Mouse (Mus musculus): ENCODE data around the gene Gm21976. TPM values are rescaled to one million over a fixed set of nuclear protein-coding genes. Genes with fewer than 3 reads are reported as not detected.
A peak's percentile ranks its signal among the peaks of the same experiment; 100 is the strongest.

Gene Gm21976
- polyA plus RNA-seq, 1 experiment from 2014 or later, result not detected

DNA sequence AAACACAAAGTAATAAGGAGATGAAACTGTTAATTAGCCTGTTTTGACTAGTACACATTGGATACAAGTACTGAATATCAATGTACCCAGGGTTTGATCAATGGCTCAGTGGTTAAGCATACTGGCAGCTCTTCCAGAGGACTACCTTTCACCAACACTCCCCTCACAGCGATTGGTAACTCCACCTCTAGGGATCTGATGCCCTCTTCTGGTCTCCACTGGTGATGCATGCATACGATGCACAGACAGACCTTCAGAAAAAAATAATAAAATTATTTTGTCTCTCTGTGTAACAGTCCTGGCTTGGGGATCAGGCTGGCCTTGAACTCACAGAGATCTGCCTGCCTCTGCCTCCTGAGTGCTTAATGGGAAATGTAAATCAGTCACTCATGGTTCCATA is 52.4 kb downstream of the Gm21976 start:
- no peak for ATAC-seq (replicated peaks; ENCODE audit: extremely low read depth, insufficient read depth, low FRiP score)
- Histone ChIP-seq H3K27ac (ENCODE audit: low read length) (no peak overlapping the region), H3K4me2 (ENCODE audit: low read depth, low read length) (no peak overlapping the region), H3K36me3 (ENCODE audit: control insufficient read depth, insufficient read depth) (no peaks in the 10 kb centered on the region), H3K4me3 (ENCODE audit: low read length) (no peak overlapping the region), H3K4me1 (ENCODE audit: control insufficient read depth, insufficient read depth, low read length) (no peaks in the 10 kb centered on the region), H3K27me3 (ENCODE audit: control insufficient read depth, insufficient read depth, low read length) (no peaks in the 10 kb centered on the region), H3K9me3 (replicated peaks; ENCODE audit: control insufficient read depth, low read length) (no peaks in the 10 kb centered on the region), H3K9ac (ENCODE audit: low read length) (no peak overlapping the region)
- WGBS, result 44% methylated on average over 2 of the region's 2 CpGs

GRCm38 (mm10) chr13:98336205-98336604 is 56.5 kb downstream of the Gm21976 start:
- Histone ChIP-seq H3K27ac (ENCODE audit: low read length) (no peak overlapping the region), H3K27me3 (ENCODE audit: control insufficient read depth, insufficient read depth, low read length) (no peaks in the 10 kb centered on the region; the same call in 1 of the 2 replicates), H3K4me3 (ENCODE audit: low read length) (no peak overlapping the region), H3K9me3 (replicated peaks; ENCODE audit: control insufficient read depth, low read length) (no peaks in the 10 kb centered on the region), H3K4me1 (ENCODE audit: control insufficient read depth, insufficient read depth, low read length) (no peaks in the 10 kb centered on the region), H3K36me3 (ENCODE audit: control insufficient read depth, insufficient read depth) (no peaks in the 10 kb centered on the region), H3K4me2 (ENCODE audit: low read depth, low read length) (no peak overlapping the region), H3K9ac (ENCODE audit: low read length) (no peak overlapping the region)
- no peak for ATAC-seq (replicated peaks; ENCODE audit: extremely low read depth, insufficient read depth, low FRiP score)
- 83% methylated on average over 1 of the region's 1 CpGs for WGBS

DNA sequence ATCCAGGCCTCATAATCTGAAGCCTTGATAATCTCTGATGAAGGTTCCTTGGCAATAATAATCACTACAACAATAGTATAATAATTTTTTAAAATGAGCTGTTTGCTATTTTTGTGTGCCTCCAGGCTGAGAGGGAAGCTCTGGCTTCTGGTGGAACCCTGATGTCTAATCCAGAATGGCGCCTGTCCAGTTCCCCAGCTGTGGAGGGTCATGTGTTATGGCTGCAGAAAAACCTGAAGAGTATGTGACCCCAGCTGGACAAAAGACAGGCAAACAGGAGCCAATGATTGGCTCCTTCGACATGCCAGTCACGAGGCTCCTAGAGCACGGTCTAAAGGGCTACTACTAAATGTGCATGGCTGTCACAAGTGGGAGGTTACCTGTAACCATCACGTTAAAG is 60.8 kb downstream of the Gm21976 start:
- no peaks in the 10 kb centered on the region for H3K36me3 ChIP-seq (ENCODE audit: control insufficient read depth, insufficient read depth)
- ATAC-seq (replicated peaks; ENCODE audit: extremely low read depth, insufficient read depth, low FRiP score), result no peak
- peaks cover 4% of the 10 kb centered on the region for H3K27me3 ChIP-seq (ENCODE audit: control insufficient read depth, insufficient read depth, low read length)
- no peak overlapping the region for H3K4me2 ChIP-seq (ENCODE audit: low read depth, low read length)
- no peak overlapping the region for H3K9ac ChIP-seq (ENCODE audit: low read length)
- H3K4me3 ChIP-seq (ENCODE audit: low read length), result no peak overlapping the region
- H3K9me3 ChIP-seq (replicated peaks; ENCODE audit: control insufficient read depth, low read length), result no peaks in the 10 kb centered on the region
- H3K4me1 ChIP-seq (ENCODE audit: control insufficient read depth, insufficient read depth, low read length), result no peaks in the 10 kb centered on the region
- 66% methylated on average over 5 of the region's 5 CpGs for WGBS
- H3K27ac ChIP-seq (ENCODE audit: low read length), result no peak overlapping the region

GRCm38 (mm10) chr13:98349491-98349890 is 69.8 kb downstream of the Gm21976 start:
- Histone ChIP-seq H3K9me3 (replicated peaks; ENCODE audit: control insufficient read depth, low read length) (no peaks in the 10 kb centered on the region), H3K27me3 (ENCODE audit: control insufficient read depth, insufficient read depth, low read length) (peaks cover 54% of the 10 kb centered on the region), H3K9ac (ENCODE audit: low read length) (no peak overlapping the region), H3K4me1 (ENCODE audit: control insufficient read depth, insufficient read depth, low read length) (peaks cover 9% of the 10 kb centered on the region), H3K4me2 (ENCODE audit: low read depth, low read length) (no peak overlapping the region), H3K27ac (ENCODE audit: low read length) (no peak overlapping the region), H3K4me3 (ENCODE audit: low read length) (no peak overlapping the region), H3K36me3 (ENCODE audit: control insufficient read depth, insufficient read depth) (no peaks in the 10 kb centered on the region)
- ATAC-seq (replicated peaks; ENCODE audit: extremely low read depth, insufficient read depth, low FRiP score), result no peak
- WGBS, result 64% methylated on average over 4 of the region's 4 CpGs

- no peaks in the 10 kb centered on the region for H3K9me3 ChIP-seq (replicated peaks; ENCODE audit: control insufficient read depth, low read length)
- peaks cover 16% of the 10 kb centered on the region for H3K4me1 ChIP-seq (ENCODE audit: control insufficient read depth, insufficient read depth, low read length)
- H3K27ac ChIP-seq (ENCODE audit: low read length), result no peak overlapping the region
- H3K36me3 ChIP-seq (ENCODE audit: control insufficient read depth, insufficient read depth), result no peaks in the 10 kb centered on the region
- ATAC-seq (replicated peaks; ENCODE audit: extremely low read depth, insufficient read depth, low FRiP score), result no peak
- 11% methylated on average over 8 of the region's 8 CpGs for WGBS
- H3K9ac ChIP-seq (ENCODE audit: low read length), result no peak overlapping the region
- H3K27me3 ChIP-seq (ENCODE audit: control insufficient read depth, insufficient read depth, low read length), result peaks cover 58% of the 10 kb centered on the region
- H3K4me2 ChIP-seq (ENCODE audit: low read depth, low read length), result no peak overlapping the region
- H3K4me3 ChIP-seq (ENCODE audit: low read length), result no peak overlapping the region
These were observed 71.8 kb downstream of the Gm21976 start for GRCm38 (mm10) chr13:98351527-98351926.

DNA sequence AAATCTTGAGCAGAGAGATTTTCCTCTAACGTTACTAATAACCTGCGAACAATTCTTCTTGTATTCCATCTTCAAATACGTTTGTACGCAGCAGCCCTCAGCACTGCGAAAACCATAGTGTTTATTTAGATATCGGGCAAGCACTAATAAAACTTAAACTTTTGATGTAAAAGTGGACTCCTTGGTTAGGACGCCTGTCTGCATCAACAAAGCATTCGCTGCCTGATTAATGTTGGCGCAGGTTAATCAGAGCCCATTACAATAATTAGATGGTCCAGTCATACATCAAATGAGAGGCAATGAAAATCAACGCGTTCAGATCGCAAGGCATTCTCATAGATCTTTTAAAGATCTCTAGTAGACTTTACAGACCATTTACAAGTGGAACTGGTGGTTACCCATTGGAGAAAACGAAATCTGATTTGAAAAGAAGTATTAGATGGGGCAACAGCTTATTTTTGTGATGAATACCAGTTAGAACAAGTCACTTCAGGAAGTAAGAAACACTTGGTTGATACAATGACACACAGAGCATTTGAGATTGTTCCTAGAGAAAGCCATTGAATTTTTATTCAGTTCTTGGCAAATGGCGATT is 72.8 kb downstream of the Gm21976 start:
- Histone ChIP-seq H3K27me3 (ENCODE audit: control insufficient read depth, insufficient read depth, low read length) (peaks cover 62% of the 10 kb centered on the region), H3K9ac (ENCODE audit: low read length) (no peak overlapping the region), H3K36me3 (ENCODE audit: control insufficient read depth, insufficient read depth) (no peaks in the 10 kb centered on the region), H3K4me2 (ENCODE audit: low read depth, low read length) (no peak overlapping the region), H3K4me1 (ENCODE audit: control insufficient read depth, insufficient read depth, low read length) (peaks cover 16% of the 10 kb centered on the region), H3K27ac (ENCODE audit: low read length) (no peak overlapping the region), H3K9me3 (replicated peaks; ENCODE audit: control insufficient read depth, low read length) (no peaks in the 10 kb centered on the region), H3K4me3 (ENCODE audit: low read length) (no peak overlapping the region)
- ATAC-seq (replicated peaks; ENCODE audit: extremely low read depth, insufficient read depth, low FRiP score), result no peak
- 15% methylated on average over 14 of the region's 14 CpGs for WGBS

DNA sequence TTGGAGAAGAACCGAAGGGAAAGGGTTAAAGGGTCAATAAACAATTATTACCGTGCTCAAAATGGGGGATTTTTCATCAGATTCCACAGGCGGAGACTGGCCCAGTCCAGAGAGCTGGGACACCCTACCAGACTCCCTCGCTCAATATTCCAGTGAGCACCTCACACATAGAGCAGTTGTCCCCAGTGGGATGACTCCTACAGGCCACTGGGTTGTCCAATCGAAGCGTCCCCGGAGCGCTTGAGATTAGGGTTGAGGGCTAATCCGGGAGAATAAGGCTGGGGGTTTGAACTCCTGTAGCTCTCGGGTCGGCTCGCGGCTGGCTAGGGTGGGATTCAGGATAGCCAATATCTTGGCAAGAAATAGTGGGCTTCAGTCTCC is 74.0 kb downstream of the Gm21976 start:
- Histone ChIP-seq H3K4me3 (ENCODE audit: low read length) (peak overlapping the region; percentile 56), H3K9me3 (replicated peaks; ENCODE audit: control insufficient read depth, low read length) (no peaks in the 10 kb centered on the region), H3K9ac (ENCODE audit: low read length) (no peak overlapping the region), H3K4me1 (ENCODE audit: control insufficient read depth, insufficient read depth, low read length) (peaks cover 16% of the 10 kb centered on the region), H3K27me3 (ENCODE audit: control insufficient read depth, insufficient read depth, low read length) (peaks cover 74% of the 10 kb centered on the region), H3K36me3 (ENCODE audit: control insufficient read depth, insufficient read depth) (no peaks in the 10 kb centered on the region), H3K27ac (ENCODE audit: low read length) (no peak overlapping the region), H3K4me2 (ENCODE audit: low read depth, low read length) (peak overlapping the region; percentile 81)
- ATAC-seq (replicated peaks; ENCODE audit: extremely low read depth, insufficient read depth, low FRiP score), result no peak
- 1% methylated on average over 13 of the region's 13 CpGs for WGBS

- ATAC-seq (replicated peaks; ENCODE audit: extremely low read depth, insufficient read depth, low FRiP score), result peak; percentile 89
- Histone ChIP-seq H3K4me2 (ENCODE audit: low read depth, low read length) (peak within 1 kb of the TSS; percentile 81), H3K27me3 (ENCODE audit: control insufficient read depth, insufficient read depth, low read length) (peaks cover 80% of the 10 kb centered on the region), H3K4me3 (ENCODE audit: low read length) (peak within 1 kb of the TSS; percentile 56), H3K36me3 (ENCODE audit: control insufficient read depth, insufficient read depth) (no peaks in the 10 kb centered on the region), H3K27ac (ENCODE audit: low read length) (no peak within 1 kb of the TSS), H3K9ac (ENCODE audit: low read length) (no peak within 1 kb of the TSS; the same call in 1 of the 2 replicates), H3K4me1 (ENCODE audit: control insufficient read depth, insufficient read depth, low read length) (peaks cover 16% of the 10 kb centered on the region), H3K9me3 (replicated peaks; ENCODE audit: control insufficient read depth, low read length) (no peaks in the 10 kb centered on the region)
- WGBS, result under 1% methylated on average over 73 of the region's 76 CpGs
These were observed 74.6 kb downstream of the Gm21976 start, which contains the start of gene Foxd1 for GRCm38 (mm10) chr13:98354090-98354801. Gene Foxd1, plus strand, starts transcription at chr13:98354242.

- no peak overlapping the region for H3K27ac ChIP-seq (ENCODE audit: low read length)
- peak; percentile 18; the same call in 1 of the 2 replicates for ATAC-seq (replicated peaks; ENCODE audit: extremely low read depth, insufficient read depth, low FRiP score)
- peak overlapping the region; percentile 12; the same call in 1 of the 2 replicates for H3K9ac ChIP-seq (ENCODE audit: low read length)
These were observed 75.3 kb downstream of the Gm21976 start for GRCm38 (mm10) chr13:98354871-98355558.

More at GRCm38 (mm10) chr13:98354871-98355558, 75.3 kb downstream of the Gm21976 start:
- H3K27me3 ChIP-seq (ENCODE audit: control insufficient read depth, insufficient read depth, low read length), result peaks cover 79% of the 10 kb centered on the region
- no peaks in the 10 kb centered on the region for H3K9me3 ChIP-seq (replicated peaks; ENCODE audit: control insufficient read depth, low read length)
- H3K36me3 ChIP-seq (ENCODE audit: control insufficient read depth, insufficient read depth), result no peaks in the 10 kb centered on the region
- under 1% methylated on average over 83 of the region's 102 CpGs for WGBS
- H3K4me3 ChIP-seq (ENCODE audit: low read length), result peak overlapping the region; percentile 56
- H3K4me2 ChIP-seq (ENCODE audit: low read depth, low read length), result peak overlapping the region; percentile 81
- H3K4me1 ChIP-seq (ENCODE audit: control insufficient read depth, insufficient read depth, low read length), result peaks cover 16% of the 10 kb centered on the region

Data from heart, embryonic 16.5 days (tissue).